Mouse (Mus musculus): ENCODE results near the gene Gskip.

- no peak for TF ChIP-seq POLR2A (IDR thresholded peaks at IDR 0.05; ENCODE audit: control insufficient read depth, low read depth, low read length)
- TF ChIP-seq CTCF (IDR thresholded peaks at IDR 0.05; ENCODE audit: control insufficient read depth, insufficient read depth, insufficient replicate concordance, low read depth, low read length), result no peak
Measured at GRCm38 (mm10) chr12:105738316-105739096, 53.9 kb downstream of the Gskip start.

Measured in testis, adult 2 months (tissue).